Mouse (Mus musculus) frontal cortex, adult (tissue): Measurements from ENCODE around the gene Tm4sf5.
"Not testable (repeated sequence)": the region's sequence is repeated elsewhere in the genome, so short reads cannot be mapped to it uniquely, and the experiment has no call there.

Experiments
- ATAC-seq: cut with Nextera tagmentation; 2 replicates; pipeline ENCODE4 v1.9.2; 2017; ENCODE audit warnings: mild to moderate bottlenecking, moderate library complexity, mixed read lengths; ENCODE audit not compliant: low TSS enrichment

The Tm4sf5 gene

GRCm38 (mm10) chr11:70504970-70505369 is at the start of gene Tm4sf5:
Tm4sf5 (plus strand) TSS chr11:70505244.
- ATAC-seq, result no peak

DNA sequence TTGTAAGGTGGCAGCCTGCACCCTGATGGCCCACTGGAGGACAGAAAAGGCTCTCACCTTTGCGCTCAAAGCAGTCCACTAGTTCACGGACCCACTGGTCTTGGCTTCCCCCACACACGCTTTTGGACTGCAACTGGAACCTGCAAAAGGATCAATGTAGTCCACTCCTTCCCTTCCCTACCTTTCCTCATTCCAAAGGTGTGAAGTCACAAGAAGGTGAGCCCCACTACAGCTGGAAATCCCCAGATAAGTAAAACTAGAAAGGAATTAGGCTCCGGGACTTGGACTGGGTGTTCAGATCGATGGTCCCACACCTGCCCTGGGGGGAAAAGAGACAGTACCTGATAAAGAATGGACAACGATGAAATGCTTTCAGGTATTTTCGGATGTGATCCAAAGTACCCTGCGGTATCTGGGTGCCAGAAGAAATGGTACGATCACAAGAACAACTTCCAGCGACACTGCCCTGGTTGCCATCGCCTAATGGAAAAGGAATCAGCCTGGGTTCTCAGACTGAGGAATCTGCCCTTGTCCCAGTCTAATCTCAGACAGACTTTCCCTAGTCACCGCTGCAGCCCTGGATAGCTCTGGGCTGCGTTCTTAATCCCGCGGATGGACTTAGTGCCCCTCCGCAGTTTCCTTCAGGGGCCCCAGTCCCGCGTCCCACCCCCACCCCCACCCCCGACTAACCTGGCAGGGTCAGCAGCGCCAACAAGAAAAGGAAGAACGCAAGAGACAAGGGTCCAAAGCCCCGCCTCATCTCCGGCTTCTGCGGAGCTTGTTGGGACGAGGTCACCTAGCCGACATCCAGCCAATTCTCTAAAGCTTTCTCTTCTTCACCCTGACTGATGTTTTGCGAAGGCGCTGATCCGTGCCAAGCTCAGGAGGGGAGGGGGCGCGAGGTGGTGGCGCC is 46.1 kb upstream of the Tm4sf5 start, which contains the start of gene Zmynd15:
Gene Zmynd15 (plus strand): TSS at position 746 of the 913 bp plus-strand sequence.
- ATAC-seq, result no peak

DNA sequence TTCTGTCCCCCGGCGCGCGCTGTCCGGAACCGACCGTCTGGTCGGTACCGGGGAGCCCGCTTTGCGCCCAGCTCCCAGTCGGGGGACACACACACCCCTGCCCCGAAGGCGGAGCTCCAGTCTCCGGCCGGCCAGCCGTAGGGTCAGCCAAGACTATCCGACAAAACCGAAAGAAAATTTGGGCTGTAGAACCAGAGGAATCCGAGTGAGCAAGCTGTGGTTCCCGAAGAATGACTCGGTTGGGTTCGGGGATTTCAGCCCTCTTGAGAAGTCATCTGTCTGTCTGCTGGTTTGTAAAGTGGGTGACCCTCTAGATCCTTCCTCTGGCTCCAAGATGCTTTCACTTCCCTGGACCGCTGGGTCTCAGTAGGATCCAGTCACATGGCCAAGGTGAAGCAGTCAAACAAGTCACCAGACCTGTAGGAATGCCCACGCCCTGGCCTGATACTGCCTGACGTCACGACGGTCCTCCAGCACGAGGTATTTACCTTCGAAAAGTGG is 45.4 kb upstream of the Tm4sf5 start, which contains the start of gene Cxcl16:
Gene Cxcl16 (minus strand): TSS at position 384 of the 501 bp plus-strand sequence.
- no peak for ATAC-seq

- no peak for ATAC-seq
Observed at GRCm38 (mm10) chr11:70463970-70464369, 41.1 kb upstream of the Tm4sf5 start.

GRCm38 (mm10) chr11:70465211-70465610 is 39.8 kb upstream of the Tm4sf5 start:
- ATAC-seq, result no peak

- no peak for ATAC-seq
Observed at GRCm38 (mm10) chr11:70465824-70466223, 39.2 kb upstream of the Tm4sf5 start.

- ATAC-seq, result no peak
Observed at GRCm38 (mm10) chr11:70467902-70468619, 37.0 kb upstream of the Tm4sf5 start.

DNA sequence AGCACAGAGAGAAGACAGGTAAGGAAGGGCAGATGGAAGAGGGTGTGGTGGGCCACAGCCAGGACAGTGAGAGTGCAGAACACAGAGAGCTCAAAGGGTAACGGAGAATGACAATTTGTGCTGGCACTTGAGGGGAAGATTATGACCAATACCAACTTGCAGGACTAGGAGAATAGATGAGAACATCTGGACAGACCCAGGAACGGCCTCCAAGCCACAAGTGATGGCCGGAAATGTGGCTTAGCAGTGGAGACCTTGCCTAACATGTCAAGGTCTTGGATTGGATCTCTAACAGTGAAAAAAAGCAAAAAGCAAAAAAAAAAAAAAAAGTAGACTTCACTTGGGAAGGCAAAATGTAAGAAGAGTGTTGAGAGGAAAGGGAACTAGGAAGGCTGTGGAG is 35.3 kb upstream of the Tm4sf5 start:
- ATAC-seq, result no peak

GRCm38 (mm10) chr11:70472716-70473115 is 32.3 kb upstream of the Tm4sf5 start:
- ATAC-seq, result no peak

DNA sequence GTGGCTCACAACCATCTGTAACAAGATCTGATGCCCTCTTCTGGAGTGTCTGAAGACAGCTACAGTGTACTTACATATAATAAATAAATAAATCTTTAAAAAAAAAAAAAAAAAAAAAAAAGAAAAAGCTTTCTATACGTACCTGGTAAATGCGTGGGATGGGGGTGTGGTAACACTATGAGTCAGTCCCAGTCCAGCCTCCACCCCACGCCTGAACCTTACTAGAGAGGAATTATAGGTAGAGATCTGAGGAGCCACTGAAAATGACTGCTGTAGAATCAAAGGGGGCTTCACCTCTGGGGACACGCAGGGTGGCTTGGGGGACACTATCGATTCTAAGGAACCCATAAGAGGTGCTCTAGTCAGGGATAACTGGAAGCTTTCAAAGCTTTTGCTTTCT is 31.8 kb upstream of the Tm4sf5 start:
- not testable (repeated sequence) for ATAC-seq

DNA sequence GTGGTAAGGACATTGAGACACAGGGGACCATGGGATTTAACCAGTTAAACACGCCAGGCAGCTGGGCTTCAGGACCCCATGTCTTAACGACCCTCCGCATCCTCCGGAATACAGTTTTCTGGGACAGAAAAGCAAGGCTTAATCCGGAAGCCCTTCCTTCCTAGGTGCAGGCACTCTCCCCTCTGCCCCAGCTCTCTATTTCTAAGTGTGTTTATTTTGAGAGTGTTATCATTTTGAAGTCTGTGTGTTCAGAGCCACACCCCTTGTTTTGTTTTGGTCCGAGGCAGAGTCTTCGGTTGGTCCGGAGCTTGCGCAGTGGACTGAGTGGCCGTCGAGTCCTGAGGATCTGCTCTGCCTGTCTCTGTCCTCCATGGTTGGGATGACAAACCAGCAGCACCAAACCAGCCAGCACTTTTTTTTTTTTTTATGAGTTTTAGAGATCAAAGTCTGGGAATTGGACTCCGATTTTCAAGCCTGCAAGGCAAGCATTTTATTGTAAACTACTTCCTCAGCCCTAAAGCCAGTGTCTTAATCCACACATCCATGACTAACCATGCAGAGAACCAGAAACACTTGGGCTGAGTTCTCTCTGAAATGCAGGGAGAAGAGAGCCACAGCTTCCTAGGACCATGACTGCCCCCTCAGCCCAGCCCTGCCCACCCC is 30.0 kb upstream of the Tm4sf5 start:
- no peak for ATAC-seq

- no peak for ATAC-seq
Observed at GRCm38 (mm10) chr11:70485498-70485897, 19.5 kb upstream of the Tm4sf5 start.

DNA sequence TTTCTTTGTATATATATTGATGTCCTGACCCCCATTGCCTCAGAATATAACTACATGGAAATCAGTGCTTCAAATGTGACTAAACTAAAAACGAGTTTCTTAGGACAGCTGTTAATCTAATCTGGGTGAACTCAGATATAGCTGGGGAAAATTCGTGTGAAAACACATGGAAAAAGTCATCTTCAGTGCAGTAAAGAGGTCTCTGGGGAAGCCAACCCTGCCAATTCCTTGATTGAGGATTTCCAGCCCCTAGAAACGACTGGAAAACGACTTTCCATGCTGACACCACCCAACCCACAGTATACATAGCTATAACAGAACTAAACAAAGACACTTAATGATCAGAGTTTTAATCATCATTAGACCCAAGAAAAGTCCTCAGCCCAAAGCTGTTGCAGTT is 17.2 kb upstream of the Tm4sf5 start:
- ATAC-seq, result no peak

DNA sequence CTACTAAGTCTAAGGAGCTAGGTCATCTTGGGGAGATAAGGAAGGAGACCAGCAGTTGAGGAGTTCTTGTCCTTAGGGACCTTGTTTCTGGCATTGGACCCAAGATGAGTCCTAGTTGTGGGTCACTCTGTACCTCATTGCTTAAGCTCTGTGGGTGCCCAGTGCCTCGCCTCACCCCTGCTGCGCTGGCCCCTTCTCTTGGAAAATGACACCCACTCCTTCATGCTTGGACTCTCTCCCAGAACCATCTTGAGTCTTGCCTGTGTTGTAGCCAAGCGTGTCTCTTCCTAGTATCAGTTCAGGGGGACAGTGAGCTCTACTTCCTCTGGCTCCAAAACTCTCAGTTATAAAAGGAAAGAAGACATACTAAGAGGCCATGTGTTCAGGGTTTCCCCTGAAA is 15.9 kb upstream of the Tm4sf5 start:
- peak; percentile 74; the same call in 1 of the 2 replicates for ATAC-seq

GRCm38 (mm10) chr11:70489684-70490083 is 15.4 kb upstream of the Tm4sf5 start:
- ATAC-seq, result no peak

- no peak for ATAC-seq
Observed at GRCm38 (mm10) chr11:70499566-70500475, 5.2 kb upstream of the Tm4sf5 start.

GRCm38 (mm10) chr11:70500476-70500812 is 4.6 kb upstream of the Tm4sf5 start:
- no peak for ATAC-seq

DNA sequence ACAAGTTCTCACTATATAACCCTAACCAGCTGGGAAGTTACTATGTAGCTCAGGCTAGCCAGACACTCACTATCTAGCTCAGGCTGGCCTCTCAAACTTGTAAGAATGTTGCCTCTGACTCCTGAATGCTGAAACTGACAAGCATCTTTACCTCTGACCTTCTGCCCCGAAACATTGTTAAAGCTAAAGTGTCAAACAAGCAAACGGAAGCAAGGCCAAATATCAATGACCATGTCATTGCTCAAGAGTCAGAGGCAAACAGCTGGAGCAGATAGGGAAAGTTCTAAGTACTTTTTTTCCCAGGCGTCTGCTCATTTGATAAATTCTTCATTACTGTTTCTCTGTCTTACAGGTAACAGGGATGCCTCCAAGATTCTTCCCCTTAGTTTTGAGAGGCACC is 3.0 kb upstream of the Tm4sf5 start:
- no peak for ATAC-seq

- ATAC-seq, result no peak
Observed at GRCm38 (mm10) chr11:70506385-70506784, 1.3 kb downstream of the Tm4sf5 start.

- no peak for ATAC-seq
Observed at GRCm38 (mm10) chr11:70506962-70507515, 2.0 kb downstream of the Tm4sf5 start.
